ENCODE assay signal across 21 mouse cellular contexts in the genomic region with DNA sequence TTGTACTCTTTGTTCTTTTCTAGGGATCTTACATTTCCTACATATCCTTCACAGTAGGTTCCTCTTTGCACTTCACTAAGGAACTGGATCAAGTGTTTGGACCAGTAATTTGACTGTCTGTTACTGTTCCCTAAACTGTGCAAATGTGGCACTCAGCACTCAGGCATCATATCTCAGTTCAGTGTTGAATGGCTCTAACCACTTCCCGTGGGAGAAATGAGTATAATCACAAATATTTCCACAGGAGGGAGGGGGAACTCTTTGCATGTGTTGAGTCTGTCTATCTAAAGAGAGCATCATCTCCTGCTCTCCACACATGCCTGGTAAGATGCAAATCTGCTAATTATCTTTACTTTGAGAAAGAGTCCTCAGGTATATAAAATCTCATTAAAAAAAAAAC.
"Had no signal": no experiment of that assay in that cellular context is flagged by ENCODE, and none has a peak within 500 bp of the region (broad histone marks: within the 10 kb centered on the region; RNA-seq: fewer than 3 reads in every experiment).

No protein-coding gene starts in this region.

- DNase-seq: gastrocnemius, postnatal 14 days; gastrocnemius, postnatal 36 days; heart, adult 11 months; heart, adult 2 months; heart, postnatal 14 days; heart, postnatal 36 days; kidney, adult 18-20 months; kidney, adult 8-10 months; kidney, postnatal 10 days; kidney, postnatal 25 days; layer of hippocampus, adult 9-11 months; layer of hippocampus, postnatal 36 days; left cerebral cortex, postnatal 4 days had no signal

- H3K36me3 ChIP-seq: heart, embryonic 13.5 days; heart, embryonic 15.5 days; hindbrain, embryonic 13.5 days; hindbrain, embryonic 15.5 days; limb, embryonic 13.5 days; limb, embryonic 15.5 days; liver, embryonic 12.5 days had no signal

- H3K4me2 ChIP-seq: heart, embryonic 11.5 days; heart, embryonic 13.5 days; heart, embryonic 15.5 days; hindbrain, embryonic 13.5 days; hindbrain, embryonic 15.5 days; limb, embryonic 13.5 days; limb, embryonic 15.5 days; liver, embryonic 12.5 days had no signal

- H3K4me3 ChIP-seq: heart, adult 2 months; heart, embryonic 13.5 days; heart, embryonic 15.5 days; hindbrain, embryonic 13.5 days; hindbrain, embryonic 15.5 days; limb, embryonic 13.5 days; limb, embryonic 15.5 days; liver, embryonic 12.5 days had no signal

- H3K27me3 ChIP-seq: heart, embryonic 13.5 days; heart, embryonic 15.5 days; hindbrain, embryonic 13.5 days; hindbrain, embryonic 15.5 days; limb, embryonic 13.5 days; limb, embryonic 15.5 days; liver, embryonic 12.5 days had no signal
